Mouse (Mus musculus): ENCODE measurements around the gene Mpg. TPM values are rescaled to one million over a fixed set of nuclear protein-coding genes. Genes with fewer than 3 reads are reported as not detected.

Mpg gene
- polyA plus RNA-seq (2016; fragmentation: Nextera tagmentation; extraction: Ambion mirVana), result 36.2 and 45.2 TPM in 2 replicates

- 3% methylated on average over 47 of the region's 47 CpGs for WGBS
- Histone ChIP-seq H3K9me3 (replicated peaks) (no peaks in the 10 kb centered on the region), H3K4me3 (peak within 1 kb of the TSS; percentile 70), H3K27ac (peak within 1 kb of the TSS; percentile 96), H3K36me3 (peaks cover 35% of the 10 kb centered on the region), H3K4me1 (peaks cover 58% of the 10 kb centered on the region), H3K27me3 (ENCODE audit: low read depth, poor library complexity, severe bottlenecking) (peaks cover 13% of the 10 kb centered on the region; the same call in 1 of the 2 replicates)
- peak; percentile 92 for DNase-seq (ENCODE audit: low spot score)
Measured at GRCm38 (mm10) chr11:32226124-32226871, at the start of gene Mpg. Gene Mpg (plus strand): TSS chr11:32226505.

DNA sequence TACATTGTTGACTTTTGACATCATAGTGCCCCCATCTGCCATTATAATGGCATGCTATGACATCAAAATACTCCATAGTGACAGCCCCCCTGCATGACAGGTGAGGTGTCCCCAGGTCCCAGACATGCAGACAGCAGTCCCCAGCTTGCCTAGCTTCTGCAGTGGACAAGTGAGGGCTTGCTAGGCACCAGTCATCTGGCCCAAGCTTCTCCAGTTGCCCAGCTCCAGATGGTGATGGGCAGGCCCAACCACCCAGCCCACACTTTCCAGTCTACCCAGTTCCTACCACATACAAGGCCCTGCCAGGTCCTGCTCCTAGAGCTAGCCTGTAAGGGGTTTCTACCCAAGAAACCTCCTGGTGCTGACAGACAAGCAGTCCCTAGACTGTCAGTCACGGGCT is 47.8 kb upstream of the Mpg start:
- H3K27me3 ChIP-seq (ENCODE audit: low read depth, poor library complexity, severe bottlenecking), result 0 out of 2 replicates have a peak, but pooled peaks cover 6% of the 10 kb centered on the region
- H3K4me3 ChIP-seq, result no peak overlapping the region
- H3K27ac ChIP-seq, result no peak overlapping the region
- H3K4me1 ChIP-seq, result no peaks in the 10 kb centered on the region
- no peaks in the 10 kb centered on the region for H3K36me3 ChIP-seq
- 72% methylated on average over 1 of the region's 1 CpGs for WGBS
- no peaks in the 10 kb centered on the region for H3K9me3 ChIP-seq (replicated peaks)
- DNase-seq (ENCODE audit: low spot score), result no peak

GRCm38 (mm10) chr11:32181246-32181645 is 45.1 kb upstream of the Mpg start:
- Histone ChIP-seq H3K4me3 (no peak overlapping the region), H3K4me1 (no peaks in the 10 kb centered on the region), H3K27ac (no peak overlapping the region), H3K9me3 (replicated peaks) (no peaks in the 10 kb centered on the region), H3K27me3 (ENCODE audit: low read depth, poor library complexity, severe bottlenecking) (0 out of 2 replicates have a peak, but pooled peaks cover 6% of the 10 kb centered on the region), H3K36me3 (no peaks in the 10 kb centered on the region)
- WGBS, result 92% methylated on average over 4 of the region's 4 CpGs
- DNase-seq (ENCODE audit: low spot score), result no peak

DNA sequence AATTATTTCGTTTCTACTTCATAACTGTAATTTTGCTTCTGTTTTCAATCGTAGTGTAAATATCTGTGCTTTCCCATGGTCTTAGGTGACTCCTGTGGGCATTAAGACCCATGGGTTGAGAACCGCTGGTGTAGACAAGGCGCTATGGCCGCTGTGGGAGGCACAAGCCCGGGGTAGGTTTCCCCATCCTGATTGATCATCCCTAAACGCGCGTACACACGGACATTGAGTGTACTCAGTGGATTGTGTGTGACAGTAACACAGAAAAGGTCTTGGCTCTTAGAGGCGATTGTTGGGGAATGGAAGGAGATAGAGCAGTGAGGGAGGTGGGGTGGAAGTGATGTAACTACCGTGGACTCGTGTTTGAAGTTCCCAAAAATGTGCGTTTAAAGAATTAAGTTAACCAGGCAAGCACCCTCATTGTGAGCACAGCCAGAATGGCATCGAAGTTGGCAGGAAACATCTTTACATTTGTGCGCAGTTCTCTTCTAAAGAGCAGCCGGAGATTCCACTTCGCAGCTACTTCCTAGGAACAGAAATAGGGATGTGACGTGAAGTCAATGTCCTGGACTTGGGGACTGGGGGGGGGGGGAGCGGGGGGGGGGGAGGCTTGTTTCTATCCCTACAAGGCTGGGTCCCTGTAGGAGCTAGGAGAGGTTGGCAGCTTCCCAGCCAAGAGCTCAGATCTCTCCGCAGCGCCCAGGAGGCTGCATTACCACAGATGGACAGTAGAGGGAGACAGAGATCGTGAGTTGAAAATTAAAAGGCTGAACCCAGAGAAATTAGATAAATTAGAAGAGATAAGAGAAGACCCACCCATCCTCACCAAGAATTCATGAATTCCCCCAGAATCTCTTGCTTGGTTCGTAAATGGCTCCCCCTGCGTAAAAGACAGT is 44.1 kb upstream of the Mpg start:
- WGBS, result 49% methylated on average over 25 of the region's 25 CpGs
- peak; percentile 82 for DNase-seq (ENCODE audit: low spot score)
- H3K36me3 ChIP-seq, result no peaks in the 10 kb centered on the region
- H3K9me3 ChIP-seq (replicated peaks), result no peaks in the 10 kb centered on the region
- no peak overlapping the region for H3K27ac ChIP-seq
- 0 out of 2 replicates have a peak, but pooled peaks cover 6% of the 10 kb centered on the region for H3K27me3 ChIP-seq (ENCODE audit: low read depth, poor library complexity, severe bottlenecking)
- H3K4me3 ChIP-seq, result no peak overlapping the region
- no peaks in the 10 kb centered on the region for H3K4me1 ChIP-seq

DNA sequence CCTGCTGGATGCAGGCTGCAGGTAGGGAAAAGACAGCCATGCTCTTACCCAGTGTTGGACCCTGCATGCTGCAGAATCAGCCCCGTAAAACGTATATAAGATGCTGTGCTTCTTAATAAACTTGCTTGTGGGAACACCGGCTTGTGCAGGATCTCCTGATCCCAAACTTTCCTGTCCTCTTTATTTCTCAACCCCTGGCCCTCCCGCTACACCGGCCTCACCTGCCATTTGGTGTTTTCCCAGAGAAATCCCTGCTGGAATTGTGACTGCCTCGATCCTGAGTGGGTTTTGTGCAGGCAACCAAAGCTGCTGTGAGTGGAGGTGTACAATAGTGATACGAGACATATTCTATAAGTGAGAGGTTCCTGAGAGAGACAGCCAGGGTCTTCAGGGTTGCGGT is 41.8 kb upstream of the Mpg start:
- no peaks in the 10 kb centered on the region for H3K4me1 ChIP-seq
- no peaks in the 10 kb centered on the region for H3K9me3 ChIP-seq (replicated peaks)
- no peaks in the 10 kb centered on the region for H3K36me3 ChIP-seq
- H3K27me3 ChIP-seq (ENCODE audit: low read depth, poor library complexity, severe bottlenecking), result 0 out of 2 replicates have a peak, but pooled peaks cover 6% of the 10 kb centered on the region
- H3K27ac ChIP-seq, result no peak overlapping the region
- 91% methylated on average over 8 of the region's 8 CpGs for WGBS
- no peak overlapping the region for H3K4me3 ChIP-seq
- DNase-seq (ENCODE audit: low spot score), result no peak

DNA sequence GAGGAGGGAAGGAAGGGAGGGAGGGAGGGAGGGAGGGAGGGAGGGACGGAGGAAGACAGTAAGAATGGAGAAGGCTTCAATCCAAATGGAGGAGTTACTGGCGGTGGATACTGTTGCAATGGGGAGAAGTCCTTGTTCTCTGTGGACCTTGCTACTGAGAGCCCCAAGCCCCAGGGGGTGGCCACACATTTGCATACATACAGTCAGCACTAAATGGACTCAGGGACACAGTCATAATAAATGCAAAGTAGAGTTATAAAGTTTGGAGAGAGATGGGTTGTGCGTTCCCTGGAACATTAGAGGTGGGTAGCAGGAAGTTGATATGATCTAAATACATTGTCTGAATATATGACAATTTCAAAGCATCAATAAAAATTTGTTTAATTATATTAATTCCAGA is 40.3 kb upstream of the Mpg start:
- no peaks in the 10 kb centered on the region for H3K36me3 ChIP-seq
- H3K27ac ChIP-seq, result no peak overlapping the region
- H3K4me3 ChIP-seq, result no peak overlapping the region
- no peaks in the 10 kb centered on the region for H3K9me3 ChIP-seq (replicated peaks)
- WGBS, result 78% methylated on average over 3 of the region's 3 CpGs
- 0 out of 2 replicates have a peak, but pooled peaks cover 3% of the 10 kb centered on the region for H3K4me1 ChIP-seq
- 0 out of 2 replicates have a peak, but pooled peaks cover 6% of the 10 kb centered on the region for H3K27me3 ChIP-seq (ENCODE audit: low read depth, poor library complexity, severe bottlenecking)
- DNase-seq (ENCODE audit: low spot score), result no peak

DNA sequence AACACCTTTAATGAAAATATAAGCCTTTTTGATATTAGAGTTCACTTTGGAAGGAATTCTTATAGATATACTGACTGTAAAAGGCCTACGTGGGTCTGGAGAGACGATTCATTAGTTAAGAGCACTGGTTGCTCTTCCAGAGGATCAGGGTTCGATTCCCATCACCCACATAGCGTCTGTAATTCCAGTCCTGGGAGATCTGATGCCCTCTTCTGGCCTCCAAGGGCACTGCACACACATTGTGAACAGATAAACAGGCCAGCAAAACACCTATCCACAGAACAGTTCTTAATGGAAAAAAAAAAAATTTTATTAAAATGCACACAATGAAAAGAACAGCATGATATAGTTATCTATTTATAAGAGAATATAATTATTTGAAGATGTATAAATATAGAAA is 39.0 kb upstream of the Mpg start:
- H3K27ac ChIP-seq, result no peak overlapping the region
- no peaks in the 10 kb centered on the region for H3K9me3 ChIP-seq (replicated peaks)
- 89% methylated on average over 4 of the region's 4 CpGs for WGBS
- no peaks in the 10 kb centered on the region for H3K27me3 ChIP-seq (ENCODE audit: low read depth, poor library complexity, severe bottlenecking)
- H3K36me3 ChIP-seq, result no peaks in the 10 kb centered on the region
- H3K4me3 ChIP-seq, result no peak overlapping the region
- no peak for DNase-seq (ENCODE audit: low spot score)
- 0 out of 2 replicates have a peak, but pooled peaks cover 3% of the 10 kb centered on the region for H3K4me1 ChIP-seq

GRCm38 (mm10) chr11:32188881-32189280 is 37.4 kb upstream of the Mpg start:
- Histone ChIP-seq H3K4me1 (peaks cover 13% of the 10 kb centered on the region), H3K4me3 (no peak overlapping the region), H3K27ac (no peak overlapping the region), H3K9me3 (replicated peaks) (no peaks in the 10 kb centered on the region), H3K36me3 (no peaks in the 10 kb centered on the region), H3K27me3 (ENCODE audit: low read depth, poor library complexity, severe bottlenecking) (no peaks in the 10 kb centered on the region)
- no peak for DNase-seq (ENCODE audit: low spot score)
- 89% methylated on average over 12 of the region's 12 CpGs for WGBS

- Histone ChIP-seq H3K27me3 (ENCODE audit: low read depth, poor library complexity, severe bottlenecking) (no peaks in the 10 kb centered on the region), H3K9me3 (replicated peaks) (no peaks in the 10 kb centered on the region), H3K36me3 (no peaks in the 10 kb centered on the region), H3K4me1 (peaks cover 13% of the 10 kb centered on the region), H3K4me3 (no peak overlapping the region), H3K27ac (no peak overlapping the region)
- WGBS, result 66% methylated on average over 5 of the region's 5 CpGs
- no peak for DNase-seq (ENCODE audit: low spot score)
Measured at GRCm38 (mm10) chr11:32189434-32189833, 36.9 kb upstream of the Mpg start.

DNA sequence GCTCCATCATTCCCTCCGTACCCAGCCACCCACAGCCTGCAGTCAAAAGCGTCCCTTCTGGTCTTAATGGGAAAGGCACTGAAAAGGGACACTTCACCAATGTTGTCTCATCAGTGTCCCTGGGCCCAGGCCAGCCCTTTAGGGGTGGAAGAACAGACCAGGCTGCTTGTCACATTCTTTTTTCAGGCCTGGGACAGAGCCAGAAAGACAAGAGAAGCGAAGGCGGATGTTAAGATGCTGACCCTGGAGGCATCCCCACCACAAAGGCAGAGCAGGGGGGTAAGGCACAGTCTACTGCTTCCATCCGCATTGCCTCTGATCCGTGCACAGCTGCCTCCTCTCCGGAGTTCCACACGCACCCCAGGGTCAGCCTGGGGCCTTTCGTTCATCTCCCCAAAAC is 36.2 kb upstream of the Mpg start:
- 89% methylated on average over 9 of the region's 9 CpGs for WGBS
- no peak for DNase-seq (ENCODE audit: low spot score)
- H3K27ac ChIP-seq, result peak overlapping the region; percentile 42; the same call in 1 of the 2 replicates

GRCm38 (mm10) chr11:32190603-32191110 is 35.6 kb upstream of the Mpg start:
- Histone ChIP-seq H3K9me3 (replicated peaks) (no peaks in the 10 kb centered on the region), H3K4me3 (no peak overlapping the region), H3K27me3 (ENCODE audit: low read depth, poor library complexity, severe bottlenecking) (0 out of 2 replicates have a peak, but pooled peaks cover 8% of the 10 kb centered on the region), H3K27ac (peak overlapping the region; percentile 42), H3K4me1 (peaks cover 13% of the 10 kb centered on the region), H3K36me3 (no peaks in the 10 kb centered on the region)
- WGBS, result 84% methylated on average over 13 of the region's 13 CpGs
- no peak for DNase-seq (ENCODE audit: low spot score)

More for the DNA sequence above, 36.2 kb upstream of the Mpg start:
- Histone ChIP-seq H3K9me3 (replicated peaks) (no peaks in the 10 kb centered on the region), H3K4me3 (no peak overlapping the region), H3K36me3 (no peaks in the 10 kb centered on the region), H3K4me1 (peaks cover 13% of the 10 kb centered on the region), H3K27me3 (ENCODE audit: low read depth, poor library complexity, severe bottlenecking) (0 out of 2 replicates have a peak, but pooled peaks cover 5% of the 10 kb centered on the region)

DNA sequence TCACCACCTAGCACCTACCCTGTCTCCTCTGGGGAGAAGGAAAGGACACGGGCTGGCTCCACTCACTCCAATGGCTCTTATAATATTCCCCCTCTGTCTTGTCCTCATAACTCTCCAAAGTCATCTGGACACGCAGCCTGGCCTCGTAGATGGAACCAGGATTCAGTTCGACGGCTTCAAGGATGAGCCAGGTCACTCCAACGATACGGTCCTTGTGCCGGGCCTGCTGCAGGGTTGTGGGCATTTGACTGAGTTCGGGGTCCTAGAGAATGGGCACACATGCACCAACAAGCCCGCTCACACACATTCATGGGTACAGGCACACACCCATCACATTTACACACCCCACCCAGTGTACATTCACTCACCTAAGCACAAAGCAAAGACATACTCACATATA is 33.1 kb upstream of the Mpg start:
- Histone ChIP-seq H3K27me3 (ENCODE audit: low read depth, poor library complexity, severe bottlenecking) (peaks cover 23% of the 10 kb centered on the region), H3K27ac (no peak overlapping the region), H3K9me3 (replicated peaks) (no peaks in the 10 kb centered on the region), H3K4me3 (no peak overlapping the region), H3K4me1 (peaks cover 13% of the 10 kb centered on the region), H3K36me3 (no peaks in the 10 kb centered on the region)
- WGBS, result 86% methylated on average over 10 of the region's 10 CpGs
- DNase-seq (ENCODE audit: low spot score), result no peak
